Mouse (Mus musculus): ENCODE measurements around the gene Patl1.
"Not testable (repeated sequence)": the region's sequence is repeated elsewhere in the genome, so short reads cannot be mapped to it uniquely, and the experiment has no call there.

Patl1 gene

GRCm38 (mm10) chr19:11966201-11966636 is 54.0 kb downstream of the Patl1 start:
- peak; percentile 42 for DNase-seq (ENCODE audit: low spot score)

DNA sequence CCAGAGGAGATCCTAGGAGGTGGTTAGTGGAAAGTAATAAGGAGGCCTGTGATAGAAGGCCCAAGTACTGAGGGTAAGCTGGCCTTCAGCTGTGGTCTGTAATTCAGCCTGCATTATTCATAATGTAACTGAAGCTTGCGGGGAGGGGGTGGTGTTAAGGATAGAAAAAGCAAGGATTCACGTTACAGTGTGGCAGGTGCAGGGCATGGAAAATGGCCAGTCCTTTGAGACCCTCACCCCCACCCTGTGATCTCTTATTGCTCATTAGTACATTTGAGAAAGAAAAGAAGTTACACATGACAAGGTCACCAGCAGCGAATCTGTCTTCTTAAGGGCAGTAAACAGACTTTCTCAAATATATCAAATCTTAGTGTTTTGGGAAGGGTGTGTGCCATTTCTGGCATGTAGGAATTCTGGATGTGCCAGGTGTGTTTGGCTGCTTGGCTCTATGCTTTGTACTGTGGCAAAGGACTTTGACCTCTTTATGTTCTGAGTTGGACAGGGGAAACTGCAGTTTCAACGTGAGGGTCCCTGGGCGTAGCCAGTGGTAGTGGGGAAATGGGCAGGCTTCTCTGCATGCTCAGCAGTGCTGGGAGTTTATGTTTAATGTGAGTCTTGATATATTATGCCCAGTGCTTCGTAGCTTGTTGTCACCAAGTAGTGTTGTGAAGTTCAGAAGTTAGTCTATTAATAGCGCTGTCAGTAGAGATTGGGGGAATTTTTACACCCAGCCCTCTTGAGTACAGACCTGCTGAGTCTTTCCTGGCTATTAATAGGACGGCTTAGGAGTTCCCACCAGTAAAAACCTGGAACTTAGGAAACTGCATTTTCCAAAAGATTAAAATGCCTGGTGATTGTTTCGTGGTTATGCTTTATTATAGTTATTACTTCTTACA is 57.2 kb downstream of the Patl1 start:
- DNase-seq (ENCODE audit: low spot score), result no peak

DNA sequence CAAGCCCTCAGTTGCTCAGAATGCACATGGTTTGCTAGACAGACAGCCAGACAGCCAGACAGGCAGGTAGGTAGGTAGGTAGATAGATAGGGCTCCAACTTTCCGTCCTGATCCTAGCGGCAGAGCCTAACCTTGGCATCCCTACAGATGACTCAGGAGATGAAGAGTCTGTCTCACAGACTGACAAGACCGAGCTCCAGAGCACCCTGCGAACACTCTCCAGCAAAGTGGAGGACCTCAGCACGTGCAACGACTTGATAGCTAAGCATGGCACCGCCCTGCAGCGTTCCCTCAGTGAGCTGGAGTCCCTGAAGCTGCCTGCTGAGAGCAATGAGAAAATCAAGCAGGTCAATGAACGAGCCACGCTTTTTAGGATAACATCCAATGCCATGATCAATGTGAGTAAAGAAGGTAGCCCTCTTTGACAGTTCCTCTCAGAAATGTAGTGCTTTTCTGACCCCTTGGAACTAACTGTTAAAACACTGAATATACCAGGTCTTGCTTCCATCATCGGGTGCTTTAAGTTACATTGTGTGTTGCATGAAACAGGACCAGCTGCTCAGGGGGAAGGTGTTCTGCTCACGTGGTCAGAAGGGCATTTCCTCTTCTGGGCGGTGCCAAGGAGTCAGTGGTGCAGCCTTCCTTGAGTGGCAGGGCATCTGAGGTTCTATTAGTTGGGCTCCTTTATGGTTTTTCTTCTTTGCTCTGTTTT is 61.5 kb downstream of the Patl1 start:
- no peak for DNase-seq (ENCODE audit: low spot score)

DNA sequence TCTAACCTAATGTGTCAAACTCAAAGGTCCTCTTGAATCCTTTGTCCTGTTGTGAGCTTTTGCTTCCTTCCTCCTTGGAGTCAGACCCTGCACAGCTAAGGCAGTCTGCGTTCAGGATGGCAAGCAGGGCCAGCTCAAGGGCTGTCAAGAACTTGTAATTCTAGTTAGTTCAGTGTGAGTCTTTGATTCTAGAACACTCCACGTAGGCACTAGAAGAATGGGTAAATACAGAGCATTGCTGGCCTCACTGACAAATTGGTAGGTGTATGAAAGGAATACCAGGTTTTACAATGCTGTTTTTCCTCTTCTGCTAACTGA is 62.0 kb downstream of the Patl1 start:
- no peak for DNase-seq (ENCODE audit: low spot score)

GRCm38 (mm10) chr19:11975683-11976082 is 63.5 kb downstream of the Patl1 start:
- no peak for DNase-seq (ENCODE audit: low spot score)

GRCm38 (mm10) chr19:11977363-11977762 is 65.2 kb downstream of the Patl1 start:
- no peak for DNase-seq (ENCODE audit: low spot score)

GRCm38 (mm10) chr19:11980471-11980870 is 68.3 kb downstream of the Patl1 start:
- no peak for DNase-seq (ENCODE audit: low spot score)

- not testable (repeated sequence) for DNase-seq (ENCODE audit: low spot score)
Measured at GRCm38 (mm10) chr19:11984614-11985013, 72.4 kb downstream of the Patl1 start.

DNA sequence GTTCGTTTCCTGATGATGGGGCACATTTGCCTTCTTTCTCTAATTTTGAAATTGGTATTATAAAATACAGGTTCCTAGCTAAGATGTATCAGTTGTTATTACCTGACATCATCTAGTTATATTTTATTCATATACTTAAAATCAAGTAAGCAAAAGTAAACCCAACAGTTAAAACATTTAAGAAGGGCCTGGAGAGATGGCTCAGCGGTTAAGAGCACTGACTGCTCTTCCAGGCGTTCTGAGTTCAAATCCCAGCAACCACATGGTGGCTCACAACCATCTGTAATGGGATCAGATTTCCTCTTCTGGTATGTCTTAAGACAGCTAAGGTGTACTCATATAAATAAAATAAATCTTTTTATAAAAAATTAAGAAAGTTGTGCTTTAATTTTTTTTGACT is 75.6 kb downstream of the Patl1 start:
- DNase-seq (ENCODE audit: low spot score), result no peak

- DNase-seq (ENCODE audit: low spot score), result no peak
Measured at GRCm38 (mm10) chr19:11989334-11989733, 77.1 kb downstream of the Patl1 start.

GRCm38 (mm10) chr19:11992034-11992433 is 79.8 kb downstream of the Patl1 start:
- no peak for DNase-seq (ENCODE audit: low spot score)

- no peak for DNase-seq (ENCODE audit: low spot score)
Measured at GRCm38 (mm10) chr19:11992441-11993029, 80.3 kb downstream of the Patl1 start.
